Mouse (Mus musculus) activated CD4-positive, CD25-positive, alpha-beta regulatory T cell (primary cell): ENCODE results near the gene Dnajb9. TPM values are rescaled to one million over a fixed set of nuclear protein-coding genes. Genes with fewer than 3 reads are reported as not detected.

Source experiments
- polyA plus RNA-seq, 2 experiments: library from polyadenylated mRNA; unstranded; fragments of 100-300 nt; shearing (Covaris generic); gene quantifications; one replicate each; pipeline ENCODE4 v1.2.1; 2017

The Dnajb9 gene
- polyA plus RNA-seq = 10 to 100 TPM; 11.2 to 12.0 TPM

DNA sequence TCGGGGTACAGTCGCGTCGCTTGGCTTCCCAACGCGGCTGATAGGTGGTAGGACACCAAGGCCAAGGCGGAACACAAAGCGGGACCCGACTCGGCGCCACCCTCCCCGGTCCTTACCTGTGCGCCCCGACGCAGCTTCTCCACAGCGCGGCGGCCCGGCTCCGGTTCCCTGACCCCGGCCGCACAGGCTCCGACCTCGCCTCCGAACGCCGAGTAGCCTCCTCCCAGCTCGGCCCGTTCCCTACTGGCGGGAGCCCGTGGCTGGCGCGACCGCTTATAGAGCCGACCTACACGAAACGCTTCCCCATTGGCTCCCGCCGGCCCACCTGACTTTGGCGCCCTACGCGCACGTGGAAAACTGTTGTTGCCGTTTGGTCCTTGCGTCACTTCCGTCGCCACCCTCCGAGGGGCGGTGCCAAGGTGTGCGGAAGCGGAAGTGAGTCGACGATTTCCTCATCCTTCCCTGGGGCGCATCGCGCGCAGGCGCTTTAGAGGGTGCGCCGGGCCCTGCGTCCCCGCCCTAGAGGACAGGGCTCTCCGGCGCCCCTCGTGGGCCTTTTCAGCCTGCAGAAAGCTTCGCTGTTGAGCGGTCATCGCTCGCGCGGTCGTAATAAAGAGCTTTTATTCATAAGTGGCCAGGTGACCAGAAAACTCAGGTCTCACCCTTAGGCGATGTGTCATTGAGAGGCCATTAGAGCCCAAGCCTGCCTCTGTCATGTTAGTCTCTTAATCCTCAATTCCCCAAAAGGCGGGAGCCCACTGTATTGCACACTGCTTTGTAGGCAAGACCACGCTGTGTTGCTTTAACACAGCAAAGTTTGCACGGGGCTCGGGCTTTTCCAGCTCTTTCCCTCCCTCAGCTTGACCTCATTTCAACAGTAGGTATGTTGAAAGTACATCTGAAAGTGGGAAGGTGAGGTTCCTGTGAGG is at the start of gene Dnajb9:
Dnajb9 (minus strand) TSS at position 503 of the 929 bp plus-strand sequence.

DNA sequence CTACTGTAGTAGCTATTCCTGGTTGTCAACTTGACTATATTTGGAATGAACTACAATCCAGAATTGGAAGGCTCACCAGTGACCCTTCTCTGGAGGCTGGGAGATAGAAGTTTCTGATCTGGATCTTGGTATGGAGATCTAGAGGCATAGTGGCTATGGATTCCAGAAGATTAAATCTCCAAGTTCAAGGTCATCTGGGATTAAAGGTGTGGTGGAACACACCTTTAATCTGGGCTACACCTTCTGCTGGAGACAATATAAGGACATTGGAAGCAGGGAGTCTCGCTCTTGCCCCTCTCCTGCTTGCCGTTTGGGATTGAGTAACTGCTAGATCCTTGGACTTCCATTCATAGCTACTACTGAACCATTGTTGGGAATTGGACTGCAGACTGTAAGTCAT is 10.9 kb upstream of the Dnajb9 start, which contains the start of gene Pnpla8:
Pnpla8 (plus strand) TSS at position 301 of the 400 bp plus-strand sequence.

Other genes with a start within 250 kb of the Dnajb9 start
- gene Pnpla8, start 11.0 kb upstream of the Dnajb9 start, polyA plus RNA-seq = 10 to 100 TPM; 42.3 to 44.7 TPM
- gene Nrcam, start 118.6 kb upstream of the Dnajb9 start, polyA plus RNA-seq = under 1 TPM; 0.20 to 0.55 TPM